Mouse (Mus musculus) bone marrow macrophage, adult 2 months (primary cell): ENCODE measurements around the gene Pgd.

Experiments
- CTCF ChIP-seq: IDR thresholded peaks from 2 replicates; pipeline ENCODE4 v1.5.1; 2012; ENCODE audit warnings: low read depth, mild to moderate bottlenecking, low read length, moderate library complexity
- POLR2A ChIP-seq: IDR thresholded peaks from 2 replicates; pipeline ENCODE4 v1.6.1; 2012; ENCODE audit warnings: mild to moderate bottlenecking, low read depth, low read length, borderline replicate concordance

DNA sequence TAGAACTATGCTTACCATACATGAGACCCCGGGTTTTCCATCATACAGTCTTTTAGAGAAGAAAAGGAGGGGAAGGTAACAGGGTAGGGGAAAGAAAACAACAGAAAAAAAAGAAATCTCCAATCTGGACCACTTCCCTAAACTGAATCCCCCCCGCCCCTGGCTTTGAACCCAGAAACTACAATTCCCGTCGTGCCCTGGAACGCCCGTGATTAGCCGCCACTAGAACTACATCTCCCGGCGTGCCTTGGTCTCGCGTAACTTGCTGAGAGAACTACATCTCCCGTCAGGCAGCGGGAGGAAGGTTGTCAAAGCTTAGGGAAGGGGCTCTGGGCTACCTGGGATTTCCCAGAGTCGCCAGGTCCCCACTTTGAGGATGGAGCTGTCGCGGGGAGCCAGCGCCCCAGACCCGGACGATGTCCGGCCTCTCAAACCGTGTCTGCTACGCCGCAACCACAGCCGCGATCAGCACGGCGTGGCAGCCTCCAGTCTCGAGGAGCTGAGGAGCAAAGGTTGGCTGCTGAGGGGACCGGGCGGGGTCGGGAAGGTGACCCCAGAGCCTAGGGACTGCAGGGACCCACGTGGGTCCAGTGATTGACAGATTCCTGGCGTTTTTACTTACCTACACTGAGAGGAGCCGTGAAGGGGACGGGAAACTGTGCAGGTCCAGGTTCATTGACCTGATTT is 62.6 kb downstream of the Pgd start, which contains the start of gene Dffa:
- no peak for TF ChIP-seq POLR2A
- TF ChIP-seq CTCF, result no peak
